Mouse (Mus musculus): Measurements from ENCODE around the gene Cyb561d1. TPM values are rescaled to one million over a fixed set of nuclear protein-coding genes. Genes with fewer than 3 reads are reported as not detected.

The Cyb561d1 gene
- polyA plus RNA-seq, 1 experiment from 2014 or later: 2.6 TPM

DNA sequence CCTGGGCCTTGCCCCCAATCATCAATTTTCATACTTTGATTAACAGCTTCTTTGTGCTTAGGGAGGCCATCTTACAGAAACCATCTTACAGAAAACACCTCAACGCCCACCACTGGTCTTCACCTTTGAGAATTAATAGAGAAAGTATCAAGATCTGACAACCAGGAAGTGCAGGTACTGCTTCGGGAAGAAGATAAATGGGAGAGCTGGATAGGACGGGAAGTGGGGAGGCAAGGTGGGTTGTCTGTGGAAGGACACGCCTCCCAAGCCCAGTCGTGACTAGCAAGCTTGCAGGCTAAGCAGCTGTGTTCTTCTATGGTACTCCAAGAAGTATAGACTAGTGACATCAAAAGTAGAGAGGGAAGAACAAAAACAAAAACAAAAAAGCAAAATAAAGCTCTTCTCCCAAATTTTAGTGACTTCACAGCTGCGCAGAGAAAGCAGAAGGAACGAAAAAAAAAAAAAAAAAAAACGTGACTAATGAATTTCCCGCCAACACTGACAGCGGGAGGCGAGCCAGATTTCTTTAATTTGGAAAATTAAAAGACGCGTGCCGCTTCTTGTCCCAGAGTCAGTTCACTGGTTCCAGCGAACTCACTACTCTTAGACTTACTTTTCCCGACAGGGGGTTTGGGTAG is 15.4 kb downstream of the Cyb561d1 start:
- Histone ChIP-seq H3K36me3 (no peaks in the 10 kb centered on the region), H3K4me1 (peaks cover 10% of the 10 kb centered on the region; the same call in 1 of the 2 replicates), H3K27me3 (peaks cover 20% of the 10 kb centered on the region), H3K4me2 (replicated peaks) (peak overlapping the region; percentile 75), H3K27ac (no peak overlapping the region), H3K9ac (peak overlapping the region; percentile 72; the same call in 1 of the 2 replicates), H3K4me3 (peak overlapping the region; percentile 76), H3K9me3 (no peaks in the 10 kb centered on the region)
- peak; percentile 64; the same call in 1 of the 2 replicates for ATAC-seq (ENCODE audit: insufficient number of reproducible peaks, insufficient read depth, low FRiP score, low TSS enrichment)
- WGBS: 2% methylated on average over 16 of the region's 16 CpGs

GRCm38 (mm10) chr3:108184742-108185141 is 16.3 kb downstream of the Cyb561d1 start:
- H3K27me3 ChIP-seq: peaks cover 20% of the 10 kb centered on the region
- ATAC-seq (ENCODE audit: insufficient number of reproducible peaks, insufficient read depth, low FRiP score, low TSS enrichment): no peak
- WGBS: 72% methylated on average over 3 of the region's 3 CpGs

GRCm38 (mm10) chr3:108180514-108180913 is 20.5 kb downstream of the Cyb561d1 start:
- Histone ChIP-seq H3K4me1 (no peaks in the 10 kb centered on the region), H3K9ac (no peak overlapping the region), H3K27me3 (no peaks in the 10 kb centered on the region; the same call in 1 of the 2 replicates), H3K4me3 (no peak overlapping the region), H3K36me3 (no peaks in the 10 kb centered on the region), H3K9me3 (no peaks in the 10 kb centered on the region), H3K4me2 (replicated peaks) (no peak overlapping the region), H3K27ac (no peak overlapping the region)
- ATAC-seq (ENCODE audit: insufficient number of reproducible peaks, insufficient read depth, low FRiP score, low TSS enrichment): no peak
- WGBS: 36% methylated on average over 2 of the region's 2 CpGs

More at GRCm38 (mm10) chr3:108184742-108185141, 16.3 kb downstream of the Cyb561d1 start:
- peaks cover 8% of the 10 kb centered on the region; the same call in 1 of the 2 replicates for H3K4me1 ChIP-seq
- no peak overlapping the region for H3K9ac ChIP-seq
- H3K4me3 ChIP-seq: no peak overlapping the region
- H3K4me2 ChIP-seq (replicated peaks): no peak overlapping the region
- no peak overlapping the region for H3K27ac ChIP-seq
- no peaks in the 10 kb centered on the region for H3K36me3 ChIP-seq
- H3K9me3 ChIP-seq: no peaks in the 10 kb centered on the region

DNA sequence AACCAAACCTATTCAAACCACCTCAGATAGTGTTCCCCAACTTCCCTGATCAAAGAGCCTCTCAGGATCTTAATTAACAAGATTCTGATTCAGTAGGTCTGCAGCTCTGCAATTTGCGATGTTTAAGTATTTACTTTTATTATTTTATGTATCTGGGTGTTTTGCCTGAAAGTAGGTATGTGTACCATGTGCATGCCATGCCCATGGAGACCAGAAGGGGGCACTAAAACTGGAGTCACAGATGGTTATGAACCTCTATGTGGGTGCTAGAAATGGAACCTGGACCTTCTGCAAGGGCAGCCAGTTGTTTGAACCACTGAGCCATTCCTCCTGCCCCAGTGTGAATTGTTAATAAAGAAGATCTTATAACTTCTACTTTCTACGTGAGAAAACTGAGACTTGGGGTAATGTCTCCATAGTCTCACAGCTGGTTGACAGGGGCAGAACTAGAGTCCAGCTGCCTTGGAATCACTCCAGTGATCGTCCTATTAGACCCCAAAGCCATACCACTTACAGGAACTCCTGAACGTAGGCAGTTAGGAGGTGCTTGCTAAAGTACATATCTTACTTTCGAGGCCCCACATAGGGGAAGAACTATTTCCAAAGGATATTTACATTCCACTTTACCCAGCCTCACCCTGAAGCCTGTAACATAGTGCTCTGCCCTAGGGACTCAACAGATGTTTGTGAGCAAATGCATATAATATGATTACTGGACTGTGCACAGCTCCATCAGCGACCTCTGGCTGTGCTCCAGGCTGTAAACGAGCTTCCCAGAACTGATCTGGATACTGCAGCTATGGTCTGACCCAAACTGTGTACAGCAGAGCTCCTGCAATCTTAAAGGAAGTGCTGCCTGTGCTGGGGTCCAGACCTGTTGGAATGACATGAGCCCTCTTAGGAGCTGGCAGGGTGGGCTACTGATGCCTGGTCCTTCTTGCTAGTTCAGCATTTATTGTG is 22.0 kb downstream of the Cyb561d1 start:
- no peak overlapping the region for H3K4me3 ChIP-seq
- H3K9me3 ChIP-seq: no peaks in the 10 kb centered on the region
- peaks cover 10% of the 10 kb centered on the region for H3K4me1 ChIP-seq
- H3K4me2 ChIP-seq (replicated peaks): no peak overlapping the region
- no peak overlapping the region for H3K9ac ChIP-seq
- H3K36me3 ChIP-seq: no peaks in the 10 kb centered on the region
- H3K27me3 ChIP-seq: no peaks in the 10 kb centered on the region
- ATAC-seq (ENCODE audit: insufficient number of reproducible peaks, insufficient read depth, low FRiP score, low TSS enrichment): 0 out of 2 replicates have a peak, but pooled peaks have one; percentile 35
- no peak overlapping the region for H3K27ac ChIP-seq
- 68% methylated on average over 7 of the region's 7 CpGs for WGBS

DNA sequence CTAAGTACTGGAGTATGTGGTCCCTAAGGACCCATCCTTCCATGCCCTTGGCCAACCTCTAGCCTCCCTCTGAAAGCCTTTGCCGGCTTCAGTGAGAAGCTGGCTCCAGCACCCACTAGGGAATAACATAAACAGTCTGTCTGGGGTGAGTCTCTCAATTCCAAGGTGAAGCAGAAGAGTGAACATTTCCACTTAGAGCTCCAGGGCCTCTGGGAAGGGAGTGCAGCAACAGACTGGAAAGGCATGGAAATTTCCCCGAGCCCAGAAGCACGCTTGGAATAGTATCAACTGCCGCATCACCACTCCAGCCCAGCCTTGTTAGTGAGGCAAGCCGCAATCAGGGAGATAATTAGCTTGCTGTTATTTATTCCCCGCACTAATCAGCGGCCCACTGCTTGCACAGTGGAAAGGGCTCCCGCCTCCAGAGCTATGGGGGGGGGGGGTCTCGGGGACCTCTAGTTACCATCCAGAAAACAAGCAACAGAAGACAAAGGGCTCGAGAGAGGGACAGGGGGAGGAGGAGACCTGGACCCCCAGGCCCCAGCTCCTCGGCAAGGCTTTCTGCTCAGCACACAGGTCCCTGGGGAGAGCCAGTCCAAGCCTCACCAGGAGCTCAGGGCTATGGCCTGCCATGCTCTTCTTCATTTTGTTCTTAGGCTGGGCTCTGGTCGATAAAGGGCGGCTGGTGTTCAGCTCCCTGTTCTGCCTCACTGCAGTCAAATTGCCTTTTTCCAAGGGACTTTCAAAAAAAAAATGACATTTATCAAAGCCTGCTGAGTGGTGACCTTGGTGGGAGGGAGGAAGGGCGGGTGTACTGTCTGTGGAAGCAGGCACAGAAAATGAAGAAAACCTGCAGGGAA is 26.1 kb downstream of the Cyb561d1 start:
- Histone ChIP-seq H3K9me3 (no peaks in the 10 kb centered on the region), H3K4me2 (replicated peaks) (peak overlapping the region; percentile 22; the same call in 1 of the 2 replicates), H3K36me3 (no peaks in the 10 kb centered on the region), H3K4me3 (no peak overlapping the region), H3K27ac (peak overlapping the region; percentile 33; the same call in 1 of the 2 replicates), H3K27me3 (no peaks in the 10 kb centered on the region), H3K4me1 (peaks cover 10% of the 10 kb centered on the region), H3K9ac (no peak overlapping the region)
- 20% methylated on average over 14 of the region's 14 CpGs for WGBS
- peak; percentile 81; the same call in 1 of the 2 replicates for ATAC-seq (ENCODE audit: insufficient number of reproducible peaks, insufficient read depth, low FRiP score, low TSS enrichment)

DNA sequence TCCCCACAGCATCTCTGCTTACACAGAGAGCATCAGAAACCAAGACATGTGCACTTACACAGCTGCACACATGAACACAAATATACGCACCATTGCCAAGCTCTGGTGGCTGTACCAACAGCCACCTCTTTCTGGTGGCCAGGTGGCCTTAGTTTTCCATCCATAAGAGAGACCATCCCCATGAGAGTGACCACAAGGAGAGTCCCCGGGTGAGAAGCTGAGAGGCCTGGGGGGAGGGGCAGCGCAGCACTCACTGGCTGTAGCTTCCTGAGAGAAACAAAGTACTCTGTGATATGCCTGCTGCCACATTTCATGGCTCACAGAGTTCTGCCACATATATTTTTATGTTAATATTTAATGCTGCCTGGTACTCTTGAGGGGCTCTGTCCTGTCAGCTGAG is 31.8 kb downstream of the Cyb561d1 start:
- Histone ChIP-seq H3K27ac (no peak overlapping the region), H3K36me3 (no peaks in the 10 kb centered on the region), H3K9me3 (no peaks in the 10 kb centered on the region), H3K27me3 (no peaks in the 10 kb centered on the region), H3K4me2 (replicated peaks) (no peak overlapping the region), H3K9ac (no peak overlapping the region), H3K4me1 (peaks cover 41% of the 10 kb centered on the region), H3K4me3 (no peak overlapping the region)
- 44% methylated on average over 3 of the region's 3 CpGs for WGBS
- no peak for ATAC-seq (ENCODE audit: insufficient number of reproducible peaks, insufficient read depth, low FRiP score, low TSS enrichment)

DNA sequence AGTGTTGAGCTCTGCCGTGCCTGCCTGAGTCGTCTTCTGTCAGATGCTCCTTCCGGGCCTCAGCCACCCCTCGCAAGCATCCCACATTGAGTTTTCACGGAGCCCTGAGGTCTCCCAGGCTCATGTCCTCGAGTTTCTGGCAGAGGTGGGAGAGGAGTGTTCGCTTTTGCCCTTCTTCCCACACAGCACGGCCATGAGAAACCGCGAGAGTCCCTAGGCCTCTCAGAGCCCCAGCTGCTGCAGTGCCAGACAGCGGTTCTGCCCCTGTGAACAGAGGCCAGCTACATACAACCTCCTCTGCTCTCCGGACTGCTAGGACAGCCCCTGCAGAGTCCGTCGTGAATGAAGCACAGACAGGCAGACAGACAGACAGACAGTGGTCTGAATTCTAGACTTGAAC is 33.5 kb downstream of the Cyb561d1 start:
- no peak overlapping the region for H3K4me3 ChIP-seq
- WGBS: 33% methylated on average over 14 of the region's 14 CpGs
- H3K9me3 ChIP-seq: no peaks in the 10 kb centered on the region
- 0 out of 2 replicates have a peak, but pooled peaks cover 5% of the 10 kb centered on the region for H3K27me3 ChIP-seq
- peak overlapping the region; percentile 74 for H3K27ac ChIP-seq
- H3K9ac ChIP-seq: no peak overlapping the region
- no peak for ATAC-seq (ENCODE audit: insufficient number of reproducible peaks, insufficient read depth, low FRiP score, low TSS enrichment)
- peaks cover 41% of the 10 kb centered on the region for H3K4me1 ChIP-seq
- no peaks in the 10 kb centered on the region for H3K36me3 ChIP-seq
- H3K4me2 ChIP-seq (replicated peaks): 0 out of 2 replicates have a peak overlapping the region, but pooled peaks have one; percentile 9

- Histone ChIP-seq H3K27me3 (0 out of 2 replicates have a peak, but pooled peaks cover 5% of the 10 kb centered on the region), H3K9me3 (no peaks in the 10 kb centered on the region), H3K9ac (no peak overlapping the region; the same call in none of the 2 replicates), H3K4me3 (no peak overlapping the region), H3K36me3 (no peaks in the 10 kb centered on the region), H3K4me2 (replicated peaks) (0 out of 2 replicates have a peak overlapping the region, but pooled peaks have one; percentile 9), H3K4me1 (peaks cover 41% of the 10 kb centered on the region), H3K27ac (peak overlapping the region; percentile 74)
- 3% methylated on average over 8 of the region's 11 CpGs for WGBS
- 0 out of 2 replicates have a peak, but pooled peaks have one; percentile 42 for ATAC-seq (ENCODE audit: insufficient number of reproducible peaks, insufficient read depth, low FRiP score, low TSS enrichment)
Measured at GRCm38 (mm10) chr3:108166486-108167211, 34.4 kb downstream of the Cyb561d1 start.

DNA sequence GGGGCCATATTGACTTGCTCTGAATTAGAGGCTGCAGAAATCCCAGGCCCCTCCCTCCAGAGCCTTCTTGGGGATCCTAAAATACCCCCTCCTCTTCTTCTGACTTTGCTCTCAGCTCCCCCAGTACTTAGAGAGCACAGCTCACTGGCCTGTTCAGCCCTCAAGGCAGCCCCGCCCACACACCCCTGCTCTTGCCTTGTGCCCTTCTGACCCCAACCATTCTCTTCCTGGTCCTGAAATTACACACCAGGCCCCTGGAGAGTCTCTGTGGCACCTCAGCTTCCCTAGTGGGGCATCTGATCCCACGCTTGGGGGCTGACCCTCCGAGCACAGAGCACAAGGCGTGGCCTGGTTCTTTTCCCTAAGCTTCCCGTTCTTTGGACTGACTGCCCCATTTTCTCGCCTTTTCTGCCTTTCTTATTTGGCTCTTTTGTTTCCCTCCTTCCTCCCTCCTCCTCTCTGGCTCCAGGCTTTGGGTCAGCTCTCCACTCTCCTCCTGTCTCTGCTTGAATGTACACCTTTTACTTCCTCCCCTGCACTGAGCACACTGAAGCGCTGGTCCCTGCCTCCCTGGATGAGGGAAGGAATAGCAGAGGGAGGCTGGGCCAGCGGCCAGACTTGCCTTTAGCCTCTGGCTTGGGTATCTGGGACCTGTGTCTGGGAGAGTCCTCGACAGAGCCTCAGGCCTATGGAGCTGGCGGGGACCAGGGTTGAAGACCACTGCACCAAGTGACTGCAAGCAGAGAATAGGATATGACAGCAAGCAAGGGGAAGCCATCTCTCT is 35.3 kb downstream of the Cyb561d1 start:
- H3K27ac ChIP-seq: peak overlapping the region; percentile 74
- 12% methylated on average over 10 of the region's 10 CpGs for WGBS
- no peak for ATAC-seq (ENCODE audit: insufficient number of reproducible peaks, insufficient read depth, low FRiP score, low TSS enrichment)
- peak overlapping the region; percentile 44; the same call in 1 of the 2 replicates for H3K4me2 ChIP-seq (replicated peaks)
- peak overlapping the region; percentile 7; the same call in 1 of the 2 replicates for H3K9ac ChIP-seq
- no peaks in the 10 kb centered on the region for H3K9me3 ChIP-seq
- peaks cover 41% of the 10 kb centered on the region for H3K4me1 ChIP-seq
- 0 out of 2 replicates have a peak, but pooled peaks cover 5% of the 10 kb centered on the region for H3K27me3 ChIP-seq
- H3K36me3 ChIP-seq: no peaks in the 10 kb centered on the region
- no peak overlapping the region for H3K4me3 ChIP-seq

DNA sequence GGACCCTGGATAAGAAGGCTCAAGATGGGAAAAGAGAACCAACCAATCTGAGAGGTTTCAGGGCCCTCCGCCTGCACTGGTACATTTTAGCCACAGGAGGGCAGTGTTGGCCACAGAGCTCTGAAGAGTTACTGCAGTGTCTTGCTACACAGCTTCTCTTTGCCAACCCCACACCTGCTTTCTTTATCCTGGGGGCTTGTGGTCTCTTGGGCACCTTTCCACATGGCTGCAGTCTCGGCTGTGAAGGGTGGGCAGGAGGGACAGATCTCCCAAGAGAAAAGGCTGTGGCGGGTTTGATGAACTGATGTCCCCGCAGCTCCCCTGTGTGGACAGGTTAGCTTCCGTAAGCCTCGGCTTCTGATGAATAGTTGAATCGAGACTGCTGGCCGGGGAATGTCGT is 36.2 kb downstream of the Cyb561d1 start:
- ATAC-seq (ENCODE audit: insufficient number of reproducible peaks, insufficient read depth, low FRiP score, low TSS enrichment): no peak
- Histone ChIP-seq H3K9ac (no peak overlapping the region), H3K4me1 (peaks cover 41% of the 10 kb centered on the region), H3K4me3 (no peak overlapping the region), H3K36me3 (no peaks in the 10 kb centered on the region), H3K4me2 (replicated peaks) (peak overlapping the region; percentile 44), H3K9me3 (no peaks in the 10 kb centered on the region), H3K27ac (no peak overlapping the region), H3K27me3 (0 out of 2 replicates have a peak, but pooled peaks cover 5% of the 10 kb centered on the region)
- 15% methylated on average over 9 of the region's 9 CpGs for WGBS
